Mouse (Mus musculus): ENCODE data around the gene Gmip. TPM values are rescaled to one million over a fixed set of nuclear protein-coding genes. Genes with fewer than 3 reads are reported as not detected.

Gene Gmip
- total and polyA plus RNA-seq, 3 experiments, result 25.4 to 81.8 (median 48.1) TPM

DNA sequence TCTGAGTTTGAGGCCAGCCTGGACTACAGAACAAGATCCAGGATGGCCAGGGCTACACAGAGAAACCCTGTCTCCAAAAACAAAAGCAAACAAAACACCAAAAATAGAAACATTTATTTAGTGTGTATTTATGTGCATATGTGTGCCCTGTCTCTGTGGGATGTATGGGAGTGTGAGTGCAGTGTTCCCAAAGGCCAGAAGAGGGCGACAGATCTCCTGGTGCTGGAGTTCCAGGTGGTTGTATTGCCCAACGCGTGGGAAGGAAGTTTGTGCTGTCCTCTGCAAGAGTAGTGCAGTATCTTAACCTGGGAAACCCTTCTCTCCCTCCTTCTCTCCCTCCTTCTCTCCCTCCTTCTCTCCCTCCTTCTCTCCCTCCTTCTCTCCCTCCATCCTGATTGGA is 41.4 kb downstream of the Gmip start:
- no peak overlapping the region for H3K4me3 ChIP-seq (replicated peaks in 1 of 3; ENCODE audit: low read depth in 2 of 3, low read length in 2 of 3, poor library complexity in 1 of 3)
- no peak overlapping the region for H3K27ac ChIP-seq (ENCODE audit: insufficient read depth, low read depth)
- dilution Hi-C loops (cut with MboI; ENCODE audit: extremely low pct_ligation_motif_present, extremely low pct_unique_long_range_greater_than_20kb, low sequenced_read_pairs) (no loop called here), in situ Hi-C loops (cut with MboI; ENCODE audit: low pct_ligation_motif_present, low pct_unique_long_range_greater_than_20kb, low sequenced_read_pairs) (no loop called here)
- H3K4me1 ChIP-seq (ENCODE audit: control insufficient read depth in 1 of 2, insufficient read depth in 2 of 2), result peaks cover 0 to 9% of the 10 kb centered on the region in 2 experiments; a peak in 2 of 4 replicates
- no peak overlapping the region for H3K9ac ChIP-seq (ENCODE audit: insufficient read depth, low read depth)
- H3K4me2 ChIP-seq (ENCODE audit: insufficient read depth, low read depth, poor library complexity, severe bottlenecking), result no peak overlapping the region
- H3K9me3 ChIP-seq (replicated peaks; ENCODE audit: low read length), result no peaks in the 10 kb centered on the region
- DNase-seq (ENCODE audit: extremely low read depth), result peak; percentile 44
- no peaks in the 10 kb centered on the region for H3K27me3 ChIP-seq (replicated peaks)
- no peaks in the 10 kb centered on the region for H3K79me2 ChIP-seq (replicated peaks; ENCODE audit: control insufficient read depth, extremely low read depth, insufficient read depth, poor library complexity, severe bottlenecking)
- no peaks in the 10 kb centered on the region for H3K36me3 ChIP-seq (replicated peaks in 1 of 2; ENCODE audit: control insufficient read depth in 1 of 2, insufficient read depth in 1 of 2, low read length in 1 of 2)
- TF ChIP-seq CTCF (conservative IDR thresholded peaks at IDR 0.05 in 1 of 2, IDR thresholded peaks at IDR 0.05 in 1 of 2; ENCODE audit: low read depth in 2 of 2, low read length in 2 of 2), result peak; percentile 29 to 56; a peak in 2 of 4 replicates
- TF ChIP-seq NELFE (IDR thresholded peaks at IDR 0.05; ENCODE audit: low read depth, low read length), result no peak
- no peak for TF ChIP-seq JUN (IDR thresholded peaks at IDR 0.05; ENCODE audit: insufficient read depth, low read depth, low read length)
- no peak for TF ChIP-seq ZC3H11A (IDR thresholded peaks at IDR 0.05; ENCODE audit: low read depth, low read length)
- TF ChIP-seq POLR2A (IDR thresholded peaks at IDR 0.05; ENCODE audit: low read depth, low read length), result no peak
- TF ChIP-seq USF1 (IDR thresholded peaks at IDR 0.05; ENCODE audit: low read depth, low read length), result no peak
- no peak for TF ChIP-seq USF2 (conservative IDR thresholded peaks at IDR 0.05; ENCODE audit: low read depth, low read length)
- no peak for TF ChIP-seq MAFK (IDR thresholded peaks at IDR 0.05; ENCODE audit: insufficient replicate concordance, low read length)
- no peak for TF ChIP-seq MAZ (IDR thresholded peaks at IDR 0.05; ENCODE audit: low read depth, low read length)
- no peak for TF ChIP-seq HCFC1 (IDR thresholded peaks at IDR 0.05; ENCODE audit: low read depth, low read length)
- TF ChIP-seq UBTF (IDR thresholded peaks at IDR 0.05; ENCODE audit: low read depth, low read length), result no peak
- TF ChIP-seq MEF2A (IDR thresholded peaks at IDR 0.05; ENCODE audit: borderline replicate concordance, low read depth, low read length), result no peak
- peak; percentile 30 for TF ChIP-seq SMC3 (IDR thresholded peaks at IDR 0.05; ENCODE audit: low read depth, low read length)
- TF ChIP-seq BHLHE40 (IDR thresholded peaks at IDR 0.05; ENCODE audit: low read depth, low read length), result no peak
- no peak for TF ChIP-seq IRF4 (IDR thresholded peaks at IDR 0.05; ENCODE audit: low read depth, low read length)
- no peak for TF ChIP-seq ZMIZ1 (IDR thresholded peaks at IDR 0.05; ENCODE audit: low read depth, low read length)
- no peak for TF ChIP-seq MYC (IDR thresholded peaks at IDR 0.05; ENCODE audit: low read depth, low read length)
- TF ChIP-seq RAD21 (IDR thresholded peaks at IDR 0.05; ENCODE audit: low read depth, low read length), result peak; percentile 28
- TF ChIP-seq POLR2AphosphoS2 (IDR thresholded peaks at IDR 0.05; ENCODE audit: low read depth, low read length), result no peak
- no peak for TF ChIP-seq E2F4 (IDR thresholded peaks at IDR 0.05; ENCODE audit: insufficient replicate concordance, low read depth, low read length)

DNA sequence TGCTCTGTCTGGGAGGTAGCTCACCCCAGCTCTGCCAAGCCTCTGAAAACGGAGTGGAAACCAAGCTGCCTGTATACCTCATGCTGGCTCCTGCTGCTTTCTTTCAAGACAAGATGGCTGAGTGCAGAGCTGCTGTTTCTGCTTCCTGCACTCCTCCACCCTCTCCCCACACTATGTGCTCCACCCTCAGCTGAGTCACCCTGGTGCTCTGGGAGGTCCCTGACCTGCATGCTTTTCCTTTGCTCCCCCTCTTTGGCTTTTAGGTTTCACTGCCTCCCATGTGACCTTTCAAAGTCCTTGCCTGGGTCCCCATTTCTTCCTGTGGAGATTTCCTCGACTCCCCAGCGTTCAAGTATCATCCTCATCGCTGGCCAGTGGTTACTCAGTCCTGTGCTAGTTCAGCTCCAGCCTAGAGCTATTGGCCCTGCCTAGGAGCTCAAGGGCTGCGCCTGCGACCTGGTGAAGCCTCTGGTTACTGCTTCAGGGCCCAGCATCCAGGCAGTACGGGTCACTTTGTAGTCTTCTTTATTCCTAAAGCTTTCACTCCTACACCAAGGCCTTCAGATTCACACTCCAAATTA is 42.5 kb downstream of the Gmip start:
- dilution Hi-C loops (cut with MboI; ENCODE audit: extremely low pct_ligation_motif_present, extremely low pct_unique_long_range_greater_than_20kb, low sequenced_read_pairs), result no loop called here
- Histone ChIP-seq H3K79me2 (replicated peaks; ENCODE audit: control insufficient read depth, extremely low read depth, insufficient read depth, poor library complexity, severe bottlenecking) (no peaks in the 10 kb centered on the region), H3K36me3 (replicated peaks in 1 of 2; ENCODE audit: control insufficient read depth in 1 of 2, insufficient read depth in 1 of 2, low read length in 1 of 2) (no peaks in the 10 kb centered on the region), H3K4me1 (ENCODE audit: control insufficient read depth in 1 of 2, insufficient read depth in 2 of 2) (peaks cover 0 to 9% of the 10 kb centered on the region in 2 experiments; a peak in 2 of 4 replicates), H3K27me3 (replicated peaks) (no peaks in the 10 kb centered on the region), H3K27ac (ENCODE audit: insufficient read depth, low read depth) (no peak overlapping the region), H3K4me3 (replicated peaks in 1 of 3; ENCODE audit: low read depth in 2 of 3, low read length in 2 of 3, poor library complexity in 1 of 3) (no peak overlapping the region), H3K9me3 (replicated peaks; ENCODE audit: low read length) (no peaks in the 10 kb centered on the region), H3K4me2 (ENCODE audit: insufficient read depth, low read depth, poor library complexity, severe bottlenecking) (no peak overlapping the region), H3K9ac (ENCODE audit: insufficient read depth, low read depth) (no peak overlapping the region)
- DNase-seq (ENCODE audit: extremely low read depth), result no peak
- TF ChIP-seq MAZ (IDR thresholded peaks at IDR 0.05; ENCODE audit: low read depth, low read length), result no peak
- TF ChIP-seq KAT2A (IDR thresholded peaks at IDR 0.05; ENCODE audit: insufficient replicate concordance, low read length), result no peak
- no peak for TF ChIP-seq NRF1 (IDR thresholded peaks at IDR 0.05; ENCODE audit: low read depth, low read length)
- no peak for TF ChIP-seq MXI1 (IDR thresholded peaks at IDR 0.05; ENCODE audit: low read depth, low read length)
- TF ChIP-seq CHD1 (IDR thresholded peaks at IDR 0.05; ENCODE audit: low read depth, low read length), result no peak
- TF ChIP-seq SMC3 (IDR thresholded peaks at IDR 0.05; ENCODE audit: low read depth, low read length), result no peak
- no peak for TF ChIP-seq RCOR1 (conservative IDR thresholded peaks at IDR 0.05; ENCODE audit: low read depth, low read length)
- no peak for TF ChIP-seq E2F4 (IDR thresholded peaks at IDR 0.05; ENCODE audit: insufficient replicate concordance, low read depth, low read length)
- TF ChIP-seq IRF4 (IDR thresholded peaks at IDR 0.05; ENCODE audit: low read depth, low read length), result no peak
- no peak for TF ChIP-seq ZKSCAN1 (IDR thresholded peaks at IDR 0.05; ENCODE audit: borderline replicate concordance, low read depth, low read length)
- no peak for TF ChIP-seq USF2 (conservative IDR thresholded peaks at IDR 0.05; ENCODE audit: low read depth, low read length)
- no peak for TF ChIP-seq HCFC1 (IDR thresholded peaks at IDR 0.05; ENCODE audit: low read depth, low read length)
- no peak for TF ChIP-seq JUND (conservative IDR thresholded peaks at IDR 0.05; ENCODE audit: low read depth, low read length)
- TF ChIP-seq TCF12 (IDR thresholded peaks at IDR 0.05; ENCODE audit: low read depth, low read length), result no peak
- TF ChIP-seq POLR2AphosphoS2 (IDR thresholded peaks at IDR 0.05; ENCODE audit: low read depth, low read length), result no peak
- no peak for TF ChIP-seq TBP (conservative IDR thresholded peaks at IDR 0.05; ENCODE audit: low read depth, low read length)
- in situ Hi-C loops (cut with MboI; ENCODE audit: low pct_ligation_motif_present, low pct_unique_long_range_greater_than_20kb, low sequenced_read_pairs), result no loop called here
